Mouse (Mus musculus): ENCODE measurements at regions not wholly inside any gene's neighbourhood (a gene's known extent, or its start where the extent isn't known, plus 50 kb on each side); places are given as distances from the start of the nearest gene placed in this dataset.

GRCm38 (mm10) chrX:99291423-99291963 lies 155.6 kb downstream of the Efnb1 start:
- Histone ChIP-seq H3K27ac (peak overlapping the region; percentile 90), H3K27me3 (peaks cover 15% of the 10 kb centered on the region; the same call in 1 of the 2 replicates), H3K9me3 (replicated peaks) (no peaks in the 10 kb centered on the region), H3K9ac (no peak overlapping the region), H3K4me1 (replicated peaks) (peaks cover 47% of the 10 kb centered on the region), H3K36me3 (no peaks in the 10 kb centered on the region), H3K4me3 (no peak overlapping the region), H3K4me2 (peak overlapping the region; percentile 10; the same call in 1 of the 2 replicates)
- ATAC-seq (replicated peaks; ENCODE audit: insufficient number of reproducible peaks, insufficient read depth, low FRiP score, low read depth) = peak; percentile 81
- 30% methylated on average over 8 of the region's 10 CpGs for WGBS

- Histone ChIP-seq H3K4me1 (replicated peaks) (peaks cover 49% of the 10 kb centered on the region), H3K27ac (no peak overlapping the region), H3K36me3 (no peaks in the 10 kb centered on the region), H3K4me3 (no peak overlapping the region), H3K27me3 (no peaks in the 10 kb centered on the region), H3K9me3 (replicated peaks) (no peaks in the 10 kb centered on the region), H3K4me2 (no peak overlapping the region), H3K9ac (no peak overlapping the region)
- ATAC-seq (replicated peaks; ENCODE audit: insufficient number of reproducible peaks, insufficient read depth, low FRiP score, low read depth) = no peak
- WGBS = 79% methylated on average over 4 of the region's 4 CpGs
Observed at GRCm38 (mm10) chrX:99287988-99288387, 152.1 kb downstream of the Efnb1 start.

- Histone ChIP-seq H3K36me3 (no peaks in the 10 kb centered on the region), H3K4me2 (no peak overlapping the region), H3K4me1 (replicated peaks) (peaks cover 38% of the 10 kb centered on the region), H3K27me3 (no peaks in the 10 kb centered on the region), H3K9me3 (replicated peaks) (no peaks in the 10 kb centered on the region), H3K9ac (no peak overlapping the region), H3K27ac (no peak overlapping the region; the same call in 1 of the 2 replicates), H3K4me3 (no peak overlapping the region)
- 69% methylated on average over 2 of the region's 2 CpGs for WGBS
- ATAC-seq (replicated peaks; ENCODE audit: insufficient number of reproducible peaks, insufficient read depth, low FRiP score, low read depth) = no peak
Observed at GRCm38 (mm10) chrX:99286876-99287275, 150.9 kb downstream of the Efnb1 start.

- H3K36me3 ChIP-seq = no peaks in the 10 kb centered on the region
- no peaks in the 10 kb centered on the region for H3K9me3 ChIP-seq (replicated peaks)
- peak overlapping the region; percentile 82 for H3K27ac ChIP-seq
- no peak overlapping the region for H3K9ac ChIP-seq
- no peak overlapping the region for H3K4me3 ChIP-seq
- H3K4me1 ChIP-seq (replicated peaks) = peaks cover 29% of the 10 kb centered on the region
- H3K27me3 ChIP-seq = peaks cover 7% of the 10 kb centered on the region; the same call in 1 of the 2 replicates
- ATAC-seq (replicated peaks; ENCODE audit: insufficient number of reproducible peaks, insufficient read depth, low FRiP score, low read depth) = peak; percentile 85
- 11% methylated on average over 9 of the region's 9 CpGs for WGBS
- H3K4me2 ChIP-seq = 0 out of 2 replicates have a peak overlapping the region, but pooled peaks have one; percentile 2
Observed at GRCm38 (mm10) chrX:99285611-99286010, 149.7 kb downstream of the Efnb1 start.

GRCm38 (mm10) chrX:99280991-99281390 lies 145.1 kb downstream of the Efnb1 start:
- Histone ChIP-seq H3K27me3 (peaks cover 10% of the 10 kb centered on the region; the same call in 1 of the 2 replicates), H3K4me1 (replicated peaks) (peaks cover 10% of the 10 kb centered on the region), H3K4me2 (no peak overlapping the region), H3K9me3 (replicated peaks) (no peaks in the 10 kb centered on the region), H3K36me3 (no peaks in the 10 kb centered on the region), H3K27ac (no peak overlapping the region), H3K4me3 (no peak overlapping the region), H3K9ac (no peak overlapping the region)
- 70% methylated on average over 5 of the region's 5 CpGs for WGBS
- no peak for ATAC-seq (replicated peaks; ENCODE audit: insufficient number of reproducible peaks, insufficient read depth, low FRiP score, low read depth)

- ATAC-seq (replicated peaks; ENCODE audit: insufficient number of reproducible peaks, insufficient read depth, low FRiP score, low read depth) = no peak
- peaks cover 6% of the 10 kb centered on the region; the same call in 1 of the 2 replicates for H3K4me1 ChIP-seq (replicated peaks)
- 56% methylated on average over 5 of the region's 5 CpGs for WGBS
- H3K27ac ChIP-seq = no peak overlapping the region
- peaks cover 10% of the 10 kb centered on the region; the same call in 1 of the 2 replicates for H3K27me3 ChIP-seq
- no peak overlapping the region for H3K4me3 ChIP-seq
- no peaks in the 10 kb centered on the region for H3K36me3 ChIP-seq
- no peaks in the 10 kb centered on the region for H3K9me3 ChIP-seq (replicated peaks)
- H3K4me2 ChIP-seq = no peak overlapping the region
- H3K9ac ChIP-seq = no peak overlapping the region
Observed at GRCm38 (mm10) chrX:99280543-99280942, 144.6 kb downstream of the Efnb1 start.

GRCm38 (mm10) chrX:99275536-99275935 lies 139.6 kb downstream of the Efnb1 start:
- Histone ChIP-seq H3K27me3 (peaks cover 3% of the 10 kb centered on the region; the same call in 1 of the 2 replicates), H3K27ac (no peak overlapping the region), H3K36me3 (no peaks in the 10 kb centered on the region), H3K4me3 (no peak overlapping the region), H3K9ac (no peak overlapping the region), H3K4me1 (replicated peaks) (peaks cover 5% of the 10 kb centered on the region), H3K9me3 (replicated peaks) (no peaks in the 10 kb centered on the region), H3K4me2 (no peak overlapping the region)
- no peak for ATAC-seq (replicated peaks; ENCODE audit: insufficient number of reproducible peaks, insufficient read depth, low FRiP score, low read depth)
- WGBS = 70% methylated on average over 5 of the region's 5 CpGs

- no peak overlapping the region for H3K4me2 ChIP-seq
- H3K27ac ChIP-seq = no peak overlapping the region
- no peaks in the 10 kb centered on the region for H3K27me3 ChIP-seq
- no peak overlapping the region for H3K4me3 ChIP-seq
- H3K36me3 ChIP-seq = no peaks in the 10 kb centered on the region
- WGBS = 38% methylated on average over 3 of the region's 3 CpGs
- H3K9me3 ChIP-seq (replicated peaks) = no peaks in the 10 kb centered on the region
- H3K9ac ChIP-seq = no peak overlapping the region
- no peak for ATAC-seq (replicated peaks; ENCODE audit: insufficient number of reproducible peaks, insufficient read depth, low FRiP score, low read depth)
- H3K4me1 ChIP-seq (replicated peaks) = peaks cover 5% of the 10 kb centered on the region
Observed at GRCm38 (mm10) chrX:99271908-99272307, 136.0 kb downstream of the Efnb1 start.

- H3K9me3 ChIP-seq (replicated peaks) = no peaks in the 10 kb centered on the region
- no peaks in the 10 kb centered on the region for H3K36me3 ChIP-seq
- WGBS = 75% methylated on average over 5 of the region's 5 CpGs
- H3K27me3 ChIP-seq = peaks cover 19% of the 10 kb centered on the region
- no peak overlapping the region for H3K4me2 ChIP-seq
- no peak overlapping the region for H3K27ac ChIP-seq
- ATAC-seq (replicated peaks; ENCODE audit: insufficient number of reproducible peaks, insufficient read depth, low FRiP score, low read depth) = no peak
- no peak overlapping the region for H3K9ac ChIP-seq
- H3K4me1 ChIP-seq (replicated peaks) = no peaks in the 10 kb centered on the region
- no peak overlapping the region for H3K4me3 ChIP-seq
Observed at GRCm38 (mm10) chrX:99249038-99249607, 113.2 kb downstream of the Efnb1 start.

GRCm38 (mm10) chrX:99248181-99248580 lies 112.3 kb downstream of the Efnb1 start:
- Histone ChIP-seq H3K4me2 (no peak overlapping the region), H3K9me3 (replicated peaks) (no peaks in the 10 kb centered on the region), H3K36me3 (no peaks in the 10 kb centered on the region), H3K4me3 (no peak overlapping the region), H3K27me3 (peaks cover 12% of the 10 kb centered on the region; the same call in 1 of the 2 replicates), H3K9ac (no peak overlapping the region), H3K4me1 (replicated peaks) (no peaks in the 10 kb centered on the region), H3K27ac (no peak overlapping the region)
- 81% methylated on average over 5 of the region's 5 CpGs for WGBS
- no peak for ATAC-seq (replicated peaks; ENCODE audit: insufficient number of reproducible peaks, insufficient read depth, low FRiP score, low read depth)

- Histone ChIP-seq H3K9ac (no peak overlapping the region), H3K36me3 (no peaks in the 10 kb centered on the region), H3K9me3 (replicated peaks) (no peaks in the 10 kb centered on the region), H3K27me3 (peaks cover 12% of the 10 kb centered on the region; the same call in 1 of the 2 replicates), H3K4me3 (no peak overlapping the region), H3K4me1 (replicated peaks) (0 out of 2 replicates have a peak, but pooled peaks cover 3% of the 10 kb centered on the region), H3K27ac (no peak overlapping the region), H3K4me2 (no peak overlapping the region)
- no peak for ATAC-seq (replicated peaks; ENCODE audit: insufficient number of reproducible peaks, insufficient read depth, low FRiP score, low read depth)
- WGBS = 61% methylated on average over 2 of the region's 2 CpGs
Observed at GRCm38 (mm10) chrX:99246704-99247103, 110.8 kb downstream of the Efnb1 start.

- Histone ChIP-seq H3K36me3 (no peaks in the 10 kb centered on the region), H3K27me3 (peaks cover 12% of the 10 kb centered on the region; the same call in 1 of the 2 replicates)
- WGBS = 77% methylated on average over 8 of the region's 8 CpGs
Observed at GRCm38 (mm10) chrX:99246051-99246450, 110.1 kb downstream of the Efnb1 start.

More at GRCm38 (mm10) chrX:99246051-99246450, 110.1 kb downstream of the Efnb1 start:
- Histone ChIP-seq H3K4me1 (replicated peaks) (0 out of 2 replicates have a peak, but pooled peaks cover 5% of the 10 kb centered on the region), H3K4me3 (no peak overlapping the region), H3K27ac (no peak overlapping the region), H3K4me2 (no peak overlapping the region), H3K9me3 (replicated peaks) (no peaks in the 10 kb centered on the region), H3K9ac (no peak overlapping the region)
- no peak for ATAC-seq (replicated peaks; ENCODE audit: insufficient number of reproducible peaks, insufficient read depth, low FRiP score, low read depth)

Measured in heart, embryonic 15.5 days (tissue).